Mouse (Mus musculus) embryonic facial prominence, embryonic 15.5 days (tissue): ENCODE data around the gene Acsm5. TPM values are rescaled to one million over a fixed set of nuclear protein-coding genes. Genes with fewer than 3 reads are reported as not detected.
"Not testable (repeated sequence)": the region's sequence is repeated elsewhere in the genome, so short reads cannot be mapped to it uniquely, and the experiment has no call there.

Experiments used
- ATAC-seq: fragments of 200-750 bp; cut with Nextera tagmentation; 2 replicates; pipeline ENCODE4 v1.8.0; 2017; ENCODE audit warnings: low read depth, moderate TSS enrichment; ENCODE audit not compliant: insufficient number of reproducible peaks, low FRiP score, low TSS enrichment
- H3K27ac ChIP-seq: fragments of 300-500 bp; sonication (generic); replicated peaks from 2 replicates; pipeline ENCODE4 v1.5.1; 2015; ENCODE audit warnings: mild to moderate bottlenecking, inconsistent platforms
- H3K27me3 ChIP-seq: fragments of 300-500 bp; sonication (generic); 2 replicates; pipeline ENCODE4 v1.6.1; 2015; ENCODE audit warnings: inconsistent platforms
- H3K36me3 ChIP-seq: fragments of 300-500 bp; sonication (generic); 2 replicates; pipeline ENCODE4 v1.6.1; 2015; ENCODE audit warnings: mild to moderate bottlenecking, inconsistent platforms
- H3K4me1 ChIP-seq: fragments of 300-500 bp; sonication (generic); 2 replicates; pipeline ENCODE4 v1.6.1; 2015; ENCODE audit warnings: inconsistent platforms
- H3K4me2 ChIP-seq: fragments of 300-500 bp; sonication (generic); replicated peaks from 2 replicates; pipeline ENCODE4 v1.6.1; 2015; ENCODE audit warnings: mild to moderate bottlenecking, inconsistent platforms
- H3K4me3 ChIP-seq: fragments of 300-500 bp; sonication (generic); replicated peaks from 2 replicates; pipeline ENCODE4 v1.5.1; 2015; ENCODE audit warnings: mild to moderate bottlenecking, inconsistent platforms
- H3K9ac ChIP-seq: fragments of 300-500 bp; sonication (generic); 2 replicates; pipeline ENCODE4 v1.6.1; 2015; ENCODE audit warnings: inconsistent platforms
- H3K9me3 ChIP-seq: fragments of 300-500 bp; sonication (generic); replicated peaks from 2 replicates; pipeline ENCODE4 v1.6.1; 2016; ENCODE audit warnings: inconsistent platforms
- WGBS: fragments of 180-500 bp; shearing (Covaris S2); methylation state at CpG from one replicate; pipeline ENCODE4 v1.1.7; 2015; 5-methylcytosine and 5-hydroxymethylcytosine counted together
- polyA plus RNA-seq: library from polyadenylated mRNA; unstranded; fragments of >200 nt; fragmentation: Nextera tagmentation; extraction: Ambion mirVana; gene quantifications from 2 replicates; pipeline ENCODE4 v1.2.1, GENCODE M21; 2015

The Acsm5 gene
- polyA plus RNA-seq, 1 experiment from 2014 or later = not detected

DNA sequence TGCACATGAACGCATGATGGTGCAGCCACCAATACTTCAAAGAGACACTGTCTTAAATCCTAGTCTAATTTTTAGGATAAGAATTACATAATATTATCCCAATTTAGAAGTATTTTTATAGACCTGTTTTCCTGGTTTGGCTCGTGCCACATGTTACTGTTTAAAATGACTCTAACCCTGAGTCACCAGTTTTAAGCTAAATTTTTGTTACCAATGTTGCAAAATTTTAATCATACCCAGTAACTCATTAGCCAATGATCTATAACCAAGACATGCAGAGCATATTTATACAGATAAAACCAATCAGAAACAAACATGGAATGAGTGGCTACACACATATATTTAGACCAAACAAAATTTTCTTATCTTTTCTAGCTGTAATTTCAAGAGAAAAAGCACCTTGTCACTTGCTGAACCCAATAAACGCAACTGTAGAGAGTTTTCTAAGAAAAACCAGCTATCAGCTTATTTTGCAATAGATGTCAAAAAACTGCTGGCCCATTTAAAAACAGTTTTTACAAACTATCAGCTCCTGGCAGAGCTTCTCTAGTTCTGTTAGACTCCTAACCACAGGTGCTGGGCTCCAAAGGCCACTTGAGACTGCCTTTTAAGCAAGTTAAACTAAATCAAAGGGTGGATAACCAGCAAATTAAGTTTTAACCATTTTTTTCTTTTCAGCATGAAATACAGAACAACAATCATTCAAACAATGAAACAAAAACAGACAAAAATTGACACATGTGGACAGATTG, 31.4 kb downstream of the Acsm5 start:
- no peak overlapping the region for H3K4me3 ChIP-seq
- WGBS = 76% methylated on average over 3 of the region's 3 CpGs
- H3K9me3 ChIP-seq = no peaks in the 10 kb centered on the region
- no peak overlapping the region for H3K9ac ChIP-seq
- H3K4me2 ChIP-seq = no peak overlapping the region
- ATAC-seq = no peak
- H3K4me1 ChIP-seq = no peaks in the 10 kb centered on the region
- no peaks in the 10 kb centered on the region for H3K27me3 ChIP-seq
- no peaks in the 10 kb centered on the region for H3K36me3 ChIP-seq
- no peak overlapping the region for H3K27ac ChIP-seq

DNA sequence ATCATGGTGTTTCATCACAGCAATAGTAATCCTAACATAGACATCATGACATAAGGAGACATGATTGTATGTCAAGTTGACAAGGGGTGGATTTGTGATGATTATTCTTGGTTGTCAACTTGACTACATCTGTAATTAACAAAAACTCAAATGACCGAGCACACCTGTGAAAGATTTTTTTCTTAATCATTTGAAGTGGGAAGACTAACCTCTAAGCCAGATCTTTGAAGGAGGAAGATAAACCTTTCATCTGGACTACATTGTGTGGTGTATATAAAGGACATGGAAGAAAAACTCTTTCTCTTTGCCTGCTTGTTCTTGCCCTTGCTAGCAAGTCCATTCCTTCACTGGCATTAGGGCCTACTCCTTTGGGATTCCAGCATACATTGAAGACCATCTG, 34.8 kb downstream of the Acsm5 start, which contains the start of gene Acsm2:
Gene Acsm2 (plus strand): TSS at position 301 of the 400 bp plus-strand sequence.
- Histone ChIP-seq H3K27ac (no peak within 1 kb of the TSS), H3K36me3 (no peaks in the 10 kb centered on the region), H3K9me3 (no peaks in the 10 kb centered on the region), H3K4me1 (no peaks in the 10 kb centered on the region), H3K4me3 (no peak within 1 kb of the TSS), H3K9ac (no peak within 1 kb of the TSS), H3K27me3 (no peaks in the 10 kb centered on the region), H3K4me2 (no peak within 1 kb of the TSS)
- 53% methylated on average over 1 of the region's 1 CpGs for WGBS
- no peak for ATAC-seq

DNA sequence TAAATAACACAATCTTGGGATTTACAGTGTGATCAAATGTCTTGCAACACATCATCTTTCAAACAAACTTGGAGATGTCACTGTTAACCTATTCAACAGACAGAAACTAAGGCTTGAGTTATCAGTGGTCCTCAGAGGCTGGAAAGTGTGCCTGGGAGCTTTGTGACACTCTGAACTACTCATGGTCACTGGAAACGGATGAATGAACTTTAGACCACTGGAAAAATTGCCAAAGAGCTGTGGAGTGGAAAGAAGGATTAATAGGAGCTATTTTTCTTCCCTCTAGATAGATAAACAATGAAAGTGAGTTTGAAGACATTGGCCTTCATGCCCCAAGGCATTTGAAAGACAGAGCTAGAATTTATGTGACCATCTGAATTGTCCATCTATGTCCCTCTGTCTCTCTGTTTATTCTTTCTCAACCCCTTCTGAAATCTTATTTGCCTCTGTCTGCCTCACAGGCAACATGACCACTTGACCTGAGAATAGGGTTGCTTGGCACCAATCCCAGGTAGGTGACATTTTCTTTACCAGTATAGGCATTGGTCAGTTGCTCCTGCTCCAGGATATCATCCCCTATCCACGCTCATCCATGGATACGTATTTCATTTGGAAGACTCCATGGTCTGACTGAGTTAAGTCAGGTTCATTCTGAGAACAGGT, 40.7 kb downstream of the Acsm5 start:
- H3K9ac ChIP-seq = no peak overlapping the region
- no peaks in the 10 kb centered on the region for H3K36me3 ChIP-seq
- no peaks in the 10 kb centered on the region for H3K4me1 ChIP-seq
- H3K27ac ChIP-seq = no peak overlapping the region
- H3K27me3 ChIP-seq = no peaks in the 10 kb centered on the region
- no peak overlapping the region for H3K4me3 ChIP-seq
- WGBS = 77% methylated on average over 3 of the region's 3 CpGs
- no peak for ATAC-seq
- H3K4me2 ChIP-seq = no peak overlapping the region
- no peaks in the 10 kb centered on the region for H3K9me3 ChIP-seq

DNA sequence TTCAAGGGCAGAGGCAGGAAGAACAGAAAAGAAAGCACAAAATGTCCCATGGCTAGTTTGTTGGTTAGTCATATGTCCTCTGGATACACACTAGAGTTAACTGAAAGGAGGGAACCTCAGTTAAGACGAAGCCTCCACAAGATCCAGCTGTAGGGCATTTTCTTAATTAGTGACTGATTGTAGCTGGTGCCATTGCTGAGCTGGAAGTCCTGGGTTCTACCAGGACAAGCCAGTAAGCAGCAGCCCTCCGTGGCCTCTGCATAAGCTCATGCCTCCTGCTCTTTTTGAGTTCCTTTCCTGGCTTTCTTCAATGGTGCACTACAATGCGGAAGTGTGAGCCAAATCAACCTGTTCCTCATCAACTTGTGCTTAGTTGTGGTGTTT, 41.2 kb downstream of the Acsm5 start:
- ATAC-seq = no peak
- H3K9ac ChIP-seq = no peak overlapping the region
- 72% methylated on average over 3 of the region's 3 CpGs for WGBS
- no peaks in the 10 kb centered on the region for H3K27me3 ChIP-seq
- H3K36me3 ChIP-seq = no peaks in the 10 kb centered on the region
- H3K4me1 ChIP-seq = no peaks in the 10 kb centered on the region
- no peak overlapping the region for H3K4me3 ChIP-seq
- no peaks in the 10 kb centered on the region for H3K9me3 ChIP-seq
- H3K4me2 ChIP-seq = no peak overlapping the region
- H3K27ac ChIP-seq = no peak overlapping the region

DNA sequence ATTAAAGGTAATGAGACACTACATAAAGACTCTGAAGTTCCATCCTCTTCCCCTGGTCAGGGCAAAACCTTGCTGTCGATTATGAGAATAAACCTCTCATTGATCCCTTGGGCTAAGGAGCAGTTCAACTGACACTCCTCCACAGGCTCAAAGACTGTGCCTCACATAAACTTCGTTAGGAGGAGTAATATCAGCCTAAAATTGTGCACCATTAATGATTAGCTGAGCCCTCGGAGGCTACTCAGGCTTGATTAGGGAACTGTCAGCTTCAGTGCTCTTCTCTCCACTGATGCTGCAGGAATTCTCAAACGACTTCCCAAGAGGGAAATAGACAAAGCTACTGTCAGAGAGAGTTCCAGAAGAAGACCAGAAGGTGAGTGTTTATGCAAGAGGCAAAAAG, 42.2 kb downstream of the Acsm5 start:
- no peaks in the 10 kb centered on the region for H3K9me3 ChIP-seq

DNA sequence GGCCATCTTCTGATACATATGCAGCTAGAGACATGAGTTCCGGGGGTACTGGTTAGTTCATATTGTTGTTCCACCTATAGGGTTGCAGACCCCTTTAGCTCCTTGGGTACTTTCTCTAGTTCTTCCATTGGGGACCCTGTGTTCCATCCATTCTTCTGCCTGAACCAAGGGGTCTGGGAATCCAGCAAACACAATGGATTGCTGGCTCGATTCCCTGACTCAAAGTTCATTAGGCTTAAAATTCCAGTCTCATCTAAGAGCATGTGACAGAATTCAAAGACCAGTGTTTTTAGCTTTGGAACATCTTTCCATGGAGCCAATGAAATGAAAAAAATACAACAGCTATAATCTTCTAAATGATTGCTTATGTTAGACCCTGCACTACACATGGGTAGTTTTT, 43.2 kb downstream of the Acsm5 start:
- 86% methylated on average over 2 of the region's 2 CpGs for WGBS
- not testable (repeated sequence) for H3K36me3 ChIP-seq, H3K27ac ChIP-seq, H3K4me3 ChIP-seq, H3K4me2 ChIP-seq, H3K4me1 ChIP-seq, H3K27me3 ChIP-seq, ATAC-seq, H3K9me3 ChIP-seq, H3K9ac ChIP-seq

More for the DNA sequence above, 42.2 kb downstream of the Acsm5 start:
- Histone ChIP-seq H3K27ac (no peak overlapping the region), H3K27me3 (no peaks in the 10 kb centered on the region), H3K4me2 (no peak overlapping the region), H3K4me1 (no peaks in the 10 kb centered on the region), H3K4me3 (no peak overlapping the region), H3K36me3 (no peaks in the 10 kb centered on the region), H3K9ac (no peak overlapping the region)
- WGBS = 52% methylated on average over 4 of the region's 4 CpGs
- no peak for ATAC-seq

DNA sequence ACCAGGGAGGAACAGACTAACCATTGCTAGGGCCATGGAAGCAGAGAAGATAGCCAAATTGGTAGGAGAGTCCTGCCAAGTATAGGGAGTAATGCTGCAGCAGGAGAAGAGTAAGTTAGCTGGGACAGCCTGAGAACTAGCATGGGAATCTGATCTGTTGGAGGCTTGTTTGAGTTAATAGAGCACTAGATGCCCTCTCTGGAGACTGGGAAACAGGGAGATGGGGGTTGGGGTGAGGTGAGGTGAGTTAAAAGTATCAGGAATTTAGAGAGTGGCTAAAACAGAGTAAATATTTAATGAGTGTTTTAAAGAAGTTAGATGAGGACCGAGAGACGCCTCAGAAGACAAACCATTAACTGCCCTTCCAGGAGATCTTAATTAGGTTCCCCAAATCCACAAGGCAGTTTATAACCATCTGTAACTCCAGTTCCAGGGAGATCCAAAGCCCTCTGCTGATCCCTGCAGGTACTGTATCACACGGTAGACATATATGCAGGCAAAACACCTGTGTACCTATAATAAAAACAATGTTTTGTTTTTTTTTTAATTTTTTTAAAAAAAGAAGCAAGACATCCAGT, 75.4 kb downstream of the Acsm5 start:
- Histone ChIP-seq H3K4me2 (no peak overlapping the region), H3K27ac (no peak overlapping the region), H3K27me3 (no peaks in the 10 kb centered on the region), H3K9ac (no peak overlapping the region), H3K9me3 (no peaks in the 10 kb centered on the region), H3K36me3 (no peaks in the 10 kb centered on the region), H3K4me1 (no peaks in the 10 kb centered on the region), H3K4me3 (no peak overlapping the region)
- 74% methylated on average over 3 of the region's 3 CpGs for WGBS
- no peak for ATAC-seq

Other genes with a start within 250 kb of the Acsm5 start
- not detected in 2 replicates for gene Gp2, start 60.2 kb upstream of the Acsm5 start, polyA plus RNA-seq
- gene Umod, start 40.2 kb upstream of the Acsm5 start, polyA plus RNA-seq = not detected in 2 replicates
- not detected in 2 replicates for gene Pdilt, start 4.0 kb downstream of the Acsm5 start, polyA plus RNA-seq
- gene Acsm2, start 34.9 kb downstream of the Acsm5 start, polyA plus RNA-seq = 0.15 and 0.16 TPM in 2 replicates
- gene Acsm1, start 87.6 kb downstream of the Acsm5 start, polyA plus RNA-seq = 0.28 and 0.52 TPM in 2 replicates
- gene Acsm4, start 170.6 kb downstream of the Acsm5 start, polyA plus RNA-seq = 11.7 and 21.4 TPM in 2 replicates
- gene Thumpd1, start 201.3 kb downstream of the Acsm5 start, polyA plus RNA-seq = 67.7 and 70.2 TPM in 2 replicates
- 0.52 and 0.54 TPM in 2 replicates for gene Acsm3, start 241.5 kb downstream of the Acsm5 start, polyA plus RNA-seq